Mouse (Mus musculus) splenic B cell, adult 2 months (primary cell): ENCODE measurements at regions not wholly inside any gene's neighbourhood (a gene's known extent, or its start where the extent isn't known, plus 50 kb on each side); places are given as distances from the start of the nearest gene placed in this dataset.
A peak's percentile ranks its signal among the peaks of the same experiment; 100 is the strongest.

Experiments used
- DNase-seq: peaks from one replicate; pipeline ENCODE4 v3.0.0-alpha.2; 2011; ENCODE audit warnings: low read depth, low spot score
- H3K27me3 ChIP-seq: 2 replicates; pipeline ENCODE4 v1.6.1; 2012; ENCODE audit warnings: mild to moderate bottlenecking, low read length, moderate library complexity, mixed read lengths; ENCODE audit not compliant: control insufficient read depth, poor library complexity, insufficient read depth, severe bottlenecking
- H3K36me3 ChIP-seq: 2 replicates; pipeline ENCODE4 v1.6.1; 2012; ENCODE audit warnings: mild to moderate bottlenecking, low read length, moderate library complexity, mixed read lengths; ENCODE audit not compliant: control insufficient read depth, poor library complexity, insufficient read depth, severe bottlenecking

DNA sequence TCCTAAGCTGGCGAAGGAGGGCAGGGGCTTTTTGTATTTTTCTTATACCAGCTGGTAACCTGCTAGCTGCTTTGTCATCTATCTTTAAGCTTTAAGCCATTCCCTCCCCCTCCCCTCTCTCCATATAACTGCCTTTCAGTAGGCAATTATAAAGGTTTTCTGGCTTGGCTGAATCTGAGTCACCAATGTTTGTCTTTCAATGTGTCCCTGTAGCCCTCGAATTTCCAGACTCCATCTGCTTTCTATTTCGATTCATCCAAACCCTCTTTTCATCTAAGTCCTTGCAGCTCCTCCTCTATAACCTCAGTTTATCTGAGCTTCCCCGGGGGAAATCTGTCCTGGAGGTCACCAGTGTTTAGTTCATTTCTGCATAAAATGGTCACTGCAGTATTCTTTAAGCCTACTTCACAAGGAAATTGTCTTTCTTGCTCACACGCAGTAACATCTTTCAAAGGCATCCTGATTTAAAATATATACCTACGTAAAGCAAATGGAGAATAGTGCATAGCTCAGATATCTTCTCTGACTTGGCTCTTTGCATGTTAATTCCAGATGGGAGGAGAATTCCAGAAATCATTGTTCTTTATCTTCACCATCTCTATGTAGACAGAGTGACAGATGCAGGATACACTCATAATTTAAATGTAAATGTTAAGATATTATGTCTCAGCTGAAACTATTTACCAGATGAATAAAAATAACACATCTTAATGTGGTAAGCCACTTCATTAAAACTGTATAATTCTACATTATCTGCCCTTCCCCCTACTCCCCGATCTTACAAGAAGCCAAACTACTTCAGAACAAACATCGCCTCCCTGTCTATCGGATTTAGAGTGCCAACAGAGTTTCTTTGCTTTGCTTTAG is 272.4 kb upstream of the Cblb start:
- H3K36me3 ChIP-seq: no peaks in the 10 kb centered on the region
- H3K27me3 ChIP-seq: no peaks in the 10 kb centered on the region
- DNase-seq: no peak

DNA sequence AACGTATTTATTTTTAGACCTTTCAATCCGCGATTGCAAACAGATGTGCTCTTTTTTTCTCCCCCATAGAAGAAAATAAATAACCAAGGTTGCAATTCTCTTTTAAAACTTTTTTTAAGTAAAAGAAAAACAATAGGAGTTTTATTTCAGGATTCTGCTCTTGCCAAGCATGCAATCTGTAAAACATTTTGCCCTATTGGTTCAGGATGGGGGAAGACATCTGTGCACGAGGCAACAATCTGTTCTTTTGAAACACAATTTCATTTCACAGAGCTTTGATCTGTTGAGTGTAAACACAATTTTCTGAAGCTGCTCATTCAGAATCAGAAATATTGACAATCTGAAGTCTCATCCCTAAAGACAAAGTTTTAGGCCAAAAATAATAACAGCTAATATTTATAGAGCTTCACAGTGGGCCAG is 271.8 kb upstream of the Cblb start:
- no peaks in the 10 kb centered on the region for H3K27me3 ChIP-seq
- DNase-seq: no peak
- no peaks in the 10 kb centered on the region for H3K36me3 ChIP-seq

DNA sequence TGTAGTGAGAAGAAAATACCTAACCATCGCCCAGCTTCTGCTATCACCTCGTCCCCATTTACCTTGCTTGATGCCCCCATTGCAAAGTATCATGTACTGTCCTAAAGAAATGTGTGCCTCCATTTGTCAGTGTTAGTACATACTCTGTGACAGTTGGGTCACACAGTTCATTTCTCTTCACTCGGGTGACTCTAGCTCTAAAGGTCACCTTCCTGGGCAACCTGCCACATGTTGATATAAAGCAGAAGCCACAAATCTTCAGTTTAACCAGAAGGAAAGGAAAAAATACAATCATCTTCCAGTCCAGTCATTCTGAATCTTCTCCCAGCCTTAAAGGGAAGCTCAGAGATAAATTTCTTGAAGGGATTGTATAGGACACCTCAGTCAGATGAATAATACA is 263.5 kb upstream of the Cblb start:
- Histone ChIP-seq H3K36me3 (no peaks in the 10 kb centered on the region), H3K27me3 (no peaks in the 10 kb centered on the region)
- DNase-seq: no peak

DNA sequence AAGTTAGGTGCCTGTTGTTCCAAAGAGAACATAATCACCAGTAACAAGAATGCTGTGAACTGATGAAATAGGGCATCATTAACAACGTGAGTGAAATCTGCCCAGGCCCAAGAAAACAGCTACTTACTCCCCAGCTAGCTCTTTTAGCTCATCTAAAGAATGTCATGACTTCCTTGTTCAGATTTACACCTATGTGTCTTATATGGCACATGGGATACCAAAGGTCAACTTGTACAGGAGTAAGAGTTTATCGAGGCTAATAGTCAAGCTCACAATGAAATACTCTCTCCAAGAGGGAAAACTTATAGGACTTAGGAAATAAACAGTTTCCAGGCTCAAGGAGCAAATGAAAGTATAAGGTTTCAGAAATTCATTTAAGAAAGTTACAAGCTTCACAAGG is 252.1 kb upstream of the Cblb start:
- DNase-seq: no peak
- H3K27me3 ChIP-seq: no peaks in the 10 kb centered on the region
- H3K36me3 ChIP-seq: no peaks in the 10 kb centered on the region

DNA sequence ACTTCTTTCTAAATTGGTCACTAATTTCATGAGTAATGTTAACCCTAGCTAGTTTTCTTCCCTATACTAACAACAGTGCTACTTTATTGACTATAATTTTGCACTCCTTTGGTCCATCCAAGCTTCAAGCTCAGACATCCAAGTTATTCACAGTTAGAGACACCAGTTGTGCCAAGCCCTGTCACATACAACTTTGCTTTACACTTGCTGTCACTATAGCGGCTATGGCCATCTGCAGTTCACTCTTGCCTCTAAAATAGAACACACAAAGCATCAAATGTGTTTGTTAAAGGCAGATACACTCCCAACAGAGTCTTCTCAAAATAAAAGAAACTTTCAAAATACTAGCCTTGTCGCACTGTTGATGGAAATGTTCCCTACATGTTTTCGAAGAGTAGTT is 236.0 kb upstream of the Cblb start:
- H3K27me3 ChIP-seq: no peaks in the 10 kb centered on the region
- no peak for DNase-seq
- no peaks in the 10 kb centered on the region for H3K36me3 ChIP-seq

DNA sequence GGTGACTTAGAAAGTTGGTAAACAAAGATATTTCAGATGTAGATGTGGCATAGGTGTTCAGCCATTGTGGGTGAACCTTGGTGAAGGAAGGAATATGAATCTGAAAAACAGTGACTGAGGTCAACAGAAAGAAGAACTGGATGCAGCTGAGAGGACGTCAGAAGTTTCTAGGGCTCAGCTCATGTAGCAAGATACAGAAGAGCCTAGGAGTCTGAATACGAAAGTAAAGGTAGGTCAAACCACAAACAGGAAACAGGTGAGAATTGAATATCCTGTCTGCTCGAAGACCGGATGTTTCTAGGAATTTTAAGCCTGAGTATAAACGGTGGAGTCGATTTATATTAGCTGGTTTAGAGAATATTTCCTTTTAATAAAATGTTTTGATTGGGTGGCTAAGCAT is 223.7 kb upstream of the Cblb start:
- no peaks in the 10 kb centered on the region for H3K27me3 ChIP-seq
- DNase-seq: peak; percentile 73

DNA sequence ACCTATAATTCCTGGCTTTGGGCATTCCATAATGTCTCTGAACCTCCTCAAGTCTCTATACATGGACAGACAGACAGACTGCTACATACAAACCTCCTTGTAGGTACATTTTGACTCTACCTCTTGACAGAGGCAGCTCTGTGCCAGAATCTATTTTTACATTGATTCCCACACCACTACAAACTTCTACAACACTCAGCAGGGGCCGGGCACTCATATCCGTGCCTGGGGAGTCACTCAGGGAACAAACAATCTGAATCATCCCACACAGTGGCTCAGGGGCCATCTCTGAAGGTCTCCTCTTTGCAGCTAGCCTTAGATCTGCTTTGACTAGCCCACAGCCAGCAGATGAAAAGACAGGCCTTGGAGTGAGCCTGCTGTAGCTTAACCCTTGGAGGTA is 221.9 kb upstream of the Cblb start:
- H3K27me3 ChIP-seq: no peaks in the 10 kb centered on the region
- DNase-seq: no peak
- H3K36me3 ChIP-seq: no peaks in the 10 kb centered on the region

More for the DNA sequence above, 223.7 kb upstream of the Cblb start:
- no peaks in the 10 kb centered on the region for H3K36me3 ChIP-seq

DNA sequence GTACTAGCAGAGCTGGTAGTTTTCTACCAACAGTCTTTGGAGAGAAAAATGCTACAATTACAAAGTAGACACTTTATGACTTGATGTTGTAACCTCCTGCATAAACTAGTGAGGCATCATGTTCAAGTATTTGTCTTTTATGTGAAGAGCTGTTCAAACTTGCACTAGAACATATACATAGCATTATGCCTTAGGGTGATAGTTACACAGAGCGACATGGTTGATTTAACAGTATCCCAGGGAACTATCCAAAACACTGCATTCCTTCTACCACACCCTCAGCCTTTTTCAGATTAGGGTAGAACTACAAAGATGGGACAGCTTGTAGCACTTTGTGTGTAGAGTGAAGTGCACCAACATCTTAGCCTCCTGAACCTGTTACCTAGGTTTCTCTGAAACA is 220.0 kb upstream of the Cblb start:
- no peak for DNase-seq
- H3K27me3 ChIP-seq: no peaks in the 10 kb centered on the region
- H3K36me3 ChIP-seq: no peaks in the 10 kb centered on the region

DNA sequence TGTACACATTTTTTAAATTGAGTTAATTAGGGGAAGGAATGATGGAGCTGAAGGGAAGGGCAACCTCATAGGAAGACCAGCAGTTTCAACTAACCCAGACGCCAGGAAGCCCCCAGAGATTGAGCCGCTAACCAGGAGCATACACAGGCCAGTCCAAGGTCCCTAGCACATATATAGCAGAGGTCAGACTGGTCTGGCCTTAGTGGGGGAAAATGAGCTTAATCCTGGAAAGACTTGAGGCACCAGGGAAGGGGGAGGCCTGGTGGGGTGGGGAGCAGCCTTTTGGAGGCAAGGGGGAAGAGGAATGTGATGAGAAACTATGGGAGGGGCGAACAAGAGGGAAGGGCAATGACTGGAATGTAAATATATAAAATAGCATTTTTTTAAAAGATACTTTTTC is 188.3 kb upstream of the Cblb start:
- DNase-seq: no peak
- H3K36me3 ChIP-seq: no peaks in the 10 kb centered on the region

DNA sequence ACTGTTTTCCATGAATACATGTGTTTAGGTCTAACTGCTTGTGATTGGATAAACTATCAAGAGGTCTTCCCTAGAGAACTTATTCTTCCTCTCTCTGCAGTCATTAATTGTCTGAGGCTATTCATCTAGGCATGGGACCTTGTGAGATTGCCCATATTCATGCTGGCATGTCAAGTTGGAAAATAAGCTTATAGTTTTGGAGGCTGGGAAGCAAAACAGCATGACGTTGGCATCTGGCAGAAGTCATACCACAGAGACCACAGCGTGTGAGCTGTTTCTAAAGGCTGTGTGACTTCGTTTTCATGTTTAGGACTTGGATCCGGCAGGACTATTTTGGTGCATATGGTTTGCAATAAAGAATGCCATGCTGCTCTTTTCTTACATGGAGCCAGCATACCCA is 185.5 kb upstream of the Cblb start:
- Histone ChIP-seq H3K36me3 (no peaks in the 10 kb centered on the region), H3K27me3 (no peaks in the 10 kb centered on the region)
- DNase-seq: no peak

More for the DNA sequence above, 188.3 kb upstream of the Cblb start:
- no peaks in the 10 kb centered on the region for H3K27me3 ChIP-seq

DNA sequence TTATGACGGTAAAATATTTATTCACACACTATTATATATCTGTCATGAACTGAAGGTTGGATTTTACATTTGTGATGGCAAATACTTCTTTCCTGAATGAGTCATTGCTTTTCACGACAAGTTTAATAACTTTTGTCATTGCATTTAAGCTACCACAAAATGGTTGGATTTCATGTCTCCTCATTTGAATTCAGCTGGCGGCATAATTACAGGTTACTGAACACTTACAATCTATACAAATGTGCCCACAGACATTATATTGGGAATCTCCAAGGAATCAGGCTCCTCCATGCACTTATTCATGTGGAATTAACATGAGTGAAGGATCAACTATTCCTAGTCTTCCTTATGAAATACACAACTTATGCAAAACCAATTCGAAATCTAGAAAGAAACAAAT is 150.3 kb upstream of the Cblb start:
- Histone ChIP-seq H3K27me3 (no peaks in the 10 kb centered on the region), H3K36me3 (no peaks in the 10 kb centered on the region)
- DNase-seq: no peak

DNA sequence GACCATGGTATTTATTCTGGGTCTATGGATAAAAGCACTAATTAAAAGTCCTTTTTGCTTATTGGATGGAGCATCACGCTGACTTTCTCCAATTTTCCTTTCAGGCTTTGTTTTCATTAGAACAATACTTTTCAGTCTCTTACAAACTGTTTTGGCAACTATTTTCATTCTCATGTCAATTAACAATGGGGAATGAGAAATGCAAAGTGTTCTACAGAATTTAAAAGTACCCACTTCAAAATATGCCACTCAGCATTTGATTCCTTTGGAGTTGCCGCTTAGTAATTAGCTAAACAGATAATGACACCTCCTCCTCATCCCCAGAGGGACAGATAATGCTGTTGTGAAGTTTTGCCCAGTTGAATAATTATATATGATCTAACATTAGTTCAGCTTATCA is 149.9 kb upstream of the Cblb start:
- no peak for DNase-seq
- H3K27me3 ChIP-seq: no peaks in the 10 kb centered on the region
- no peaks in the 10 kb centered on the region for H3K36me3 ChIP-seq

DNA sequence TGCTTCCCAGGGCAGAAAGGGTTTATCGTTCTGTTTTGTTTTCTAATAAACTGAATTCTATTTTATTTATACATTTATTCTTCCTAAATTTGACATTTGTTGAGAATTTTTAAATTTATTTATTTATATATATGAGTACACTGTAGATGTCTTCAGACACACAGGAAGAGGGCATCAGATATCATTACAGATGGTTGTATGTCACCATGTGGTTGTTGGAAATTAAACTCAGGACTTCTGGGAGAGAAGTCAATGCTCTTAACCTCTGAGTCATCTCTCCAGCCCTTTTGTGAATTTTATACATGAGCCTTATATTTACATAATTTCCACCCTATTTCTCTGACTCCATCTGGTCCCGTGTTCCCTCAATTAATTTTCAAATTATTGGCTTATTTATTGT is 147.2 kb upstream of the Cblb start:
- H3K27me3 ChIP-seq: no peaks in the 10 kb centered on the region
- no peaks in the 10 kb centered on the region for H3K36me3 ChIP-seq
- no peak for DNase-seq

DNA sequence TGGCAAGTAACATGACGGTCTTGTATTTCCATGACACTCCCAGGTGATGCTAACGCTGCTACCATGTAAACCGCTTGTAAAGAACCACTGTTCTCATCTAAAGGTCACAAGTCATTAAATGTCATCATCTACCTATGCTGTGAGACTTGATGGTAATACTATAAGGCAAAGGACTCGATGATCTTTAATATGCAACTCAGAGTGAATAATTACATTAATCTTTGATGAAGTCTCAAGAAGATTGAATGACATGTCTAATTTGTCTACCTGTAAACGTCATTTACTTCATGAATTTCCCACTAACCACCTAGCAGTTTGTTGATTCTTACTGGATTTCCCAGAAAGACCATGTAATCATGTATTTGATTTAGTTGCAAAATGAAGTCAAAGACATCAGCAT is 143.5 kb upstream of the Cblb start:
- Histone ChIP-seq H3K36me3 (no peaks in the 10 kb centered on the region), H3K27me3 (no peaks in the 10 kb centered on the region)
- no peak for DNase-seq

DNA sequence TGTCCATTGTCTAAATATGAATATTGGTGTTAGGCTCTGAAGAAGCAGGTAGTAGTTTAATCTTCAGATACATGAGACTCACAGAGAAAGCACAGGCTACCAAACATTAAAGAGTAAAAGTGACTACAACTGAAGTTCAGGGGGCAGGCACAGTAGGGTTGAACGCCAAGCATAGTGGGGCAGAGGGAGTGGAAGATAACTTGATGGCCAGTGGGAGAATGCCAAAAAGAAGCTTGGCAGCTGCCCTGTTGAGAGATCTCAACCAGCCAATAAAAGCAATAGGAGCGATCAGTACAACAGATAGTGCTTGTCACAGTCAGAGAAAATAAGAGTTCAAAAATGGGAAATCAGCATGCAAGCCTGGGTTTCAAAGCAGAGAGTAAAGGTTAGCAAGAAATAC is 125.4 kb upstream of the Cblb start:
- no peak for DNase-seq
- Histone ChIP-seq H3K36me3 (no peaks in the 10 kb centered on the region), H3K27me3 (no peaks in the 10 kb centered on the region)

DNA sequence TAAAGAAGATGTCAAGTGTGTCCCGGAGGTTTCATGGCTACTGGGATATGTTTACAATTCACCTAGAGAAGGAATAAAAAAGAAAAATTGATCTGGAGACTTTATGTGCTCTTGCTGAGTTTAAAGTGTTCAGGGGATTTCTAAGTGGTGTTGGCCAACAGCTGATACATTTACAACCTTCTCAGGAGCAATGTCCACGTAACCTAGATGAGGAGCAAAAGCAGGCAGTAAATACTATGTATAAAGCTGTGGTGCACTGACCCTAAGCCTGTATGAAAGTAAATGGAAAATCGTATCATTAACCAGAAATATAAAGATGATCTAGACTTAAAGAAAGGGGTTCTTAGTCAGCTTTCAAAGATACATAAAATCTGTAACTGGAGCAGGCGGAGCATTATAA is 124.3 kb upstream of the Cblb start:
- DNase-seq: no peak
- H3K27me3 ChIP-seq: no peaks in the 10 kb centered on the region
- H3K36me3 ChIP-seq: no peaks in the 10 kb centered on the region
